ENCODE assay signal across 18 mouse cellular contexts in genomic region chr1:153456137-153456536, GRCm38 (mm10). TPM values are rescaled to one million over a fixed set of nuclear protein-coding genes. Genes with fewer than 3 reads are reported as not detected.
A peak's percentile ranks its signal among the peaks of the same experiment; 100 is the strongest.
DNase-seq lines count a peak whose midpoint lies in the region; ATAC-seq lines count a peak whose summit lies in the region.
"Had no signal": no experiment of that assay in that cellular context is flagged by ENCODE, and none has a peak within 500 bp of the region (broad histone marks: within the 10 kb centered on the region; RNA-seq: fewer than 3 reads in every experiment).

No protein-coding gene starts in this region.

- H3K4me2 ChIP-seq in hindbrain, embryonic 12.5 days (replicated peaks): no peak overlapping the region
- H3K4me2 ChIP-seq in liver, embryonic 13.5 days: no peak overlapping the region
- no peak overlapping the region for H3K4me2 ChIP-seq in forebrain, embryonic 15.5 days (replicated peaks)
- H3K4me2 ChIP-seq in hindbrain, embryonic 15.5 days: no peak overlapping the region

- 0 out of 2 replicates have a peak, but pooled peaks have one; percentile 18 for ATAC-seq in hindbrain, embryonic 12.5 days (ENCODE audit: low FRiP score)
- ATAC-seq in liver, embryonic 13.5 days (ENCODE audit: low read depth): peak; percentile 22; the same call in 1 of the 2 replicates
- 0 out of 2 replicates have a peak, but pooled peaks have one; percentile 23 for ATAC-seq in forebrain, embryonic 15.5 days (replicated peaks)
- ATAC-seq in hindbrain, embryonic 15.5 days (ENCODE audit: low FRiP score, low read depth): peak; percentile 55; the same call in 1 of the 2 replicates

- H3K27me3 ChIP-seq in hindbrain, embryonic 12.5 days: no peaks in the 10 kb centered on the region
- no peaks in the 10 kb centered on the region for H3K27me3 ChIP-seq in hindbrain, embryonic 10.5 days (ENCODE audit: insufficient read depth, poor library complexity, severe bottlenecking)
- no peaks in the 10 kb centered on the region for H3K27me3 ChIP-seq in liver, embryonic 13.5 days
- H3K27me3 ChIP-seq in forebrain, embryonic 15.5 days: no peaks in the 10 kb centered on the region
- H3K27me3 ChIP-seq in hindbrain, embryonic 15.5 days: no peaks in the 10 kb centered on the region

- H3K36me3 ChIP-seq in hindbrain, embryonic 12.5 days: peaks cover 60% of the 10 kb centered on the region
- peaks cover 93% of the 10 kb centered on the region for H3K36me3 ChIP-seq in hindbrain, embryonic 10.5 days
- peaks cover 70% of the 10 kb centered on the region for H3K36me3 ChIP-seq in liver, embryonic 13.5 days
- peaks cover 63% of the 10 kb centered on the region for H3K36me3 ChIP-seq in forebrain, embryonic 15.5 days
- peaks cover 49% of the 10 kb centered on the region for H3K36me3 ChIP-seq in hindbrain, embryonic 15.5 days

- H3K27ac ChIP-seq in hindbrain, embryonic 12.5 days: no peak overlapping the region
- H3K27ac ChIP-seq in hindbrain, embryonic 10.5 days: no peak overlapping the region
- H3K27ac ChIP-seq in liver, embryonic 13.5 days: no peak overlapping the region
- no peak overlapping the region for H3K27ac ChIP-seq in forebrain, embryonic 15.5 days (replicated peaks)
- no peak overlapping the region for H3K27ac ChIP-seq in hindbrain, embryonic 15.5 days (replicated peaks)

- no peak for DNase-seq in hindbrain, embryonic 10.5 days (ENCODE audit: low spot score)
- no peak for DNase-seq in liver, embryonic 13.5 days
- no peak for DNase-seq in liver
- no peak for DNase-seq in T-cell, adult 2 months (ENCODE audit: low spot score)
- no peak for DNase-seq in adrenal gland, adult 2 months
- DNase-seq: adrenal gland, adult 8-10 months; cerebellum, adult 11-12 months; cerebellum, postnatal 36 days; gastrocnemius, postnatal 10 days; kidney, postnatal 25 days; lung, adult 18-20 months; lung, postnatal 4 days had no signal

- H3K4me1 ChIP-seq in hindbrain, embryonic 12.5 days: no peaks in the 10 kb centered on the region
- no peaks in the 10 kb centered on the region for H3K4me1 ChIP-seq in hindbrain, embryonic 10.5 days (replicated peaks)
- no peaks in the 10 kb centered on the region for H3K4me1 ChIP-seq in liver, embryonic 13.5 days (replicated peaks)
- no peaks in the 10 kb centered on the region for H3K4me1 ChIP-seq in forebrain, embryonic 15.5 days
- H3K4me1 ChIP-seq in hindbrain, embryonic 15.5 days (replicated peaks): no peaks in the 10 kb centered on the region

- no peak overlapping the region for H3K9ac ChIP-seq in hindbrain, embryonic 12.5 days
- H3K9ac ChIP-seq in liver, embryonic 13.5 days: no peak overlapping the region
- no peak overlapping the region for H3K9ac ChIP-seq in forebrain, embryonic 15.5 days (replicated peaks)
- H3K9ac ChIP-seq in hindbrain, embryonic 15.5 days: no peak overlapping the region

- no peaks in the 10 kb centered on the region for H3K9me3 ChIP-seq in hindbrain, embryonic 12.5 days (replicated peaks)
- no peaks in the 10 kb centered on the region for H3K9me3 ChIP-seq in hindbrain, embryonic 10.5 days
- no peaks in the 10 kb centered on the region for H3K9me3 ChIP-seq in liver, embryonic 13.5 days (replicated peaks)
- H3K9me3 ChIP-seq in forebrain, embryonic 15.5 days: no peaks in the 10 kb centered on the region
- no peaks in the 10 kb centered on the region for H3K9me3 ChIP-seq in hindbrain, embryonic 15.5 days

- no peak overlapping the region for H3K4me3 ChIP-seq in hindbrain, embryonic 12.5 days
- no peak overlapping the region for H3K4me3 ChIP-seq in hindbrain, embryonic 10.5 days
- H3K4me3 ChIP-seq in liver, embryonic 13.5 days (replicated peaks): no peak overlapping the region
- no peak overlapping the region for H3K4me3 ChIP-seq in forebrain, embryonic 15.5 days
- no peak overlapping the region for H3K4me3 ChIP-seq in hindbrain, embryonic 15.5 days

- WGBS in hindbrain, embryonic 12.5 days: 84% methylated on average over 4 of the region's 5 CpGs
- 94% methylated on average over 5 of the region's 5 CpGs for WGBS in hindbrain, embryonic 10.5 days
- WGBS in liver, embryonic 13.5 days (ENCODE audit: insufficient replicate concordance): 87% methylated on average over 5 of the region's 5 CpGs
- 93% methylated on average over 5 of the region's 5 CpGs for WGBS in forebrain, embryonic 15.5 days
- WGBS in hindbrain, embryonic 15.5 days: 90% methylated on average over 5 of the region's 5 CpGs

RNA-seq across cellular contexts. Expression of gene Shcbp1l, which starts 31.2 kb away (rescaled TPM):
- polyA plus RNA-seq in hindbrain, embryonic 12.5 days (2016; fragmentation: Nextera tagmentation; extraction: Ambion mirVana): 0.20 and 0.39 TPM in 2 replicates
- not detected in 2 replicates for polyA plus RNA-seq in hindbrain, embryonic 10.5 days (2016; fragmentation: Nextera tagmentation; extraction: Ambion mirVana)
- 0.21 and 0.23 TPM in 2 replicates for polyA plus RNA-seq in liver, embryonic 13.5 days (2015; fragmentation: Nextera tagmentation; extraction: Ambion mirVana)
- polyA plus RNA-seq in forebrain, embryonic 15.5 days (2015; fragmentation: Nextera tagmentation; extraction: Ambion mirVana): 0.41 and 0.42 TPM in 2 replicates
- polyA plus RNA-seq in hindbrain, embryonic 15.5 days (2015; fragmentation: Nextera tagmentation; extraction: Ambion mirVana): 0.66 and 1.0 TPM in 2 replicates
- total RNA-seq in adrenal gland, adult 2 months (2021): under 1 TPM; 0.14 to 0.45 TPM
- 0.13 and 0.27 TPM in 2 replicates for polyA plus RNA-seq in adrenal gland, adult 2 months (2012; rRNA removed)
- total RNA-seq: gastrocnemius, postnatal 10 days; heart, adult 8-10 months; heart, postnatal 25 days; monocyte, adult 5-6 weeks had no signal

RNA-seq across cellular contexts. Expression of gene Dhx9, which starts 31.3 kb away (rescaled TPM):
- polyA plus RNA-seq in hindbrain, embryonic 12.5 days (2016; fragmentation: Nextera tagmentation; extraction: Ambion mirVana): 47.3 and 47.4 TPM in 2 replicates
- polyA plus RNA-seq in hindbrain, embryonic 10.5 days (2016; fragmentation: Nextera tagmentation; extraction: Ambion mirVana): 31.1 and 42.1 TPM in 2 replicates
- polyA plus RNA-seq in liver, embryonic 13.5 days (2015; fragmentation: Nextera tagmentation; extraction: Ambion mirVana): 15.3 and 18.6 TPM in 2 replicates
- polyA plus RNA-seq in forebrain, embryonic 15.5 days (2015; fragmentation: Nextera tagmentation; extraction: Ambion mirVana): 37.4 and 39.1 TPM in 2 replicates
- 23.5 and 32.2 TPM in 2 replicates for polyA plus RNA-seq in hindbrain, embryonic 15.5 days (2015; fragmentation: Nextera tagmentation; extraction: Ambion mirVana)
- 100 to 1,000 TPM in 1 of 2 experiments, 10 to 100 TPM in 1; 98.3 to 113 TPM for total RNA-seq in adrenal gland, adult 2 months (2021)
- 1.4 and 2.2 TPM in 2 replicates for polyA plus RNA-seq in adrenal gland, adult 2 months (2012; rRNA removed)
